ENCODE assay signal across 17 mouse cellular contexts in the genomic region with DNA sequence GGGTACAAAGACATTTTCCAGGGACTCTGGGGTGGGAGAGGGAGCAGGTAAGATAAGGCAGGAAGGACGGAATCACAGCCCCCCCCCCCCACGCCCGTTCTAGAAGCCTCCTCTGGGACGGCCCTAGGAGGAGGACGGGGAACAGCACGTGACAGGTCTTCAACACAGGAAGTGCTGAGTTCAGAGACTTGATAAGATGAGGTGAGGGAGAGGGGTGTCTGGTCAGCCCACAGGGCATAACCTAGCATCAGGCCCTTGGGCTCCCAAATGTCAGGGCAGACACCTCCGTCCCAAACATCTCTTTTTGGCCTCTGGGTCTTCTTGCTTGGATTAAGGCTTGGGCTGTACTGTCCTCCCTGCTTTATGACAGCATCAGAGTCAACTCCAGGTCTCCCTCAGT. TPM values are rescaled to one million over a fixed set of nuclear protein-coding genes. Genes with fewer than 3 reads are reported as not detected.
A peak's percentile ranks its signal among the peaks of the same experiment; 100 is the strongest.
DNase-seq lines count a peak whose midpoint lies in the region; ATAC-seq and TF ChIP-seq lines count a peak whose summit lies in the region.
"Had no signal": no experiment of that assay in that cellular context is flagged by ENCODE, and none has a peak within 500 bp of the region (broad histone marks: within the 10 kb centered on the region; RNA-seq: fewer than 3 reads in every experiment).

No protein-coding gene starts in this region.

- no peak for DNase-seq in hindbrain, embryonic 10.5 days (ENCODE audit: low spot score)
- no peak for DNase-seq in spleen, adult 2 months (ENCODE audit: low read depth in 1 of 2, low spot score in 2 of 2)
- no peak for DNase-seq in spleen, postnatal 14 days (ENCODE audit: low spot score in 2 of 2)
- DNase-seq in limb, embryonic 10.5 days (ENCODE audit: low spot score), result no peak
- DNase-seq in ovary, adult 18-20 months (ENCODE audit: low spot score), result no peak
- DNase-seq: cerebellum, adult 9-10 months; gastrocnemius, postnatal 14 days; kidney, adult 11 months; right cerebral cortex, postnatal 25 days had no signal

- peak overlapping the region; percentile 50; the same call in 1 of the 2 replicates for H3K4me3 ChIP-seq in hindbrain, embryonic 10.5 days
- H3K4me3 ChIP-seq in hindbrain, embryonic 16.5 days (ENCODE audit: low read length), result no peak overlapping the region
- H3K4me3 ChIP-seq in spleen, adult 2 months (ENCODE audit: extremely low read depth, insufficient read depth, insufficient read length), result peak overlapping the region; percentile 67
- H3K4me3 ChIP-seq in limb, embryonic 10.5 days, result peak overlapping the region; percentile 47
- H3K4me3 ChIP-seq in small intestine, adult 2 months (ENCODE audit: low read depth, low read length), result peak overlapping the region; percentile 10

- no peak overlapping the region; the same call in 1 of the 2 replicates for H3K27ac ChIP-seq in hindbrain, embryonic 10.5 days
- no peak overlapping the region for H3K27ac ChIP-seq in hindbrain, embryonic 16.5 days (ENCODE audit: low read depth, low read length)
- H3K27ac ChIP-seq in spleen, adult 2 months (ENCODE audit: insufficient read depth, low read length), result peak overlapping the region; percentile 84
- no peak overlapping the region for H3K27ac ChIP-seq in limb, embryonic 10.5 days
- H3K27ac ChIP-seq in small intestine, adult 2 months (ENCODE audit: insufficient read depth, low read depth, low read length), result no peak overlapping the region
- H3K27ac ChIP-seq: forebrain, embryonic 12.5 days; heart, embryonic 15.5 days had no signal

- no peak overlapping the region for H3K4me2 ChIP-seq in hindbrain, embryonic 16.5 days (ENCODE audit: low read length)

- H3K9me3 ChIP-seq in hindbrain, embryonic 10.5 days, result no peaks in the 10 kb centered on the region
- no peaks in the 10 kb centered on the region for H3K9me3 ChIP-seq in hindbrain, embryonic 16.5 days (ENCODE audit: control insufficient read depth, low read length)
- no peaks in the 10 kb centered on the region for H3K9me3 ChIP-seq in limb, embryonic 10.5 days (replicated peaks)
- H3K9me3 ChIP-seq: forebrain, embryonic 12.5 days; heart, embryonic 15.5 days had no signal

- TF ChIP-seq POLR2A in spleen, adult 2 months (IDR thresholded peaks at IDR 0.05; ENCODE audit: low read depth, low read length), result peak; percentile 47
- no peak for TF ChIP-seq POLR2A in small intestine, adult 2 months (IDR thresholded peaks at IDR 0.05; ENCODE audit: low read depth, low read length)

- H3K9ac ChIP-seq in hindbrain, embryonic 16.5 days (ENCODE audit: low read depth, low read length), result no peak overlapping the region
- H3K9ac ChIP-seq: heart, embryonic 15.5 days had no signal

- H3K4me1 ChIP-seq in hindbrain, embryonic 10.5 days (replicated peaks), result peaks cover 49% of the 10 kb centered on the region
- H3K4me1 ChIP-seq in hindbrain, embryonic 16.5 days (ENCODE audit: control insufficient read depth, insufficient read depth, low read depth, low read length), result peaks cover 9% of the 10 kb centered on the region
- H3K4me1 ChIP-seq in spleen, adult 2 months (ENCODE audit: control insufficient read depth, insufficient read depth, insufficient read length), result peaks cover 49% of the 10 kb centered on the region; the same call in 1 of the 2 replicates
- peaks cover 30% of the 10 kb centered on the region for H3K4me1 ChIP-seq in limb, embryonic 10.5 days
- peaks cover 12% of the 10 kb centered on the region for H3K4me1 ChIP-seq in small intestine, adult 2 months (ENCODE audit: control insufficient read depth, insufficient read depth, insufficient read length, low read length)

- no peak for TF ChIP-seq CTCF in spleen, adult 2 months (IDR thresholded peaks at IDR 0.05; ENCODE audit: extremely low read depth, insufficient read depth, insufficient read length, insufficient replicate concordance)
- TF ChIP-seq CTCF in small intestine, adult 2 months (IDR thresholded peaks at IDR 0.05; ENCODE audit: extremely low read depth, insufficient read length, insufficient replicate concordance, low read depth, low read length), result no peak

- WGBS in hindbrain, embryonic 10.5 days, result 55% methylated on average over 7 of the region's 7 CpGs
- 66% methylated on average over 7 of the region's 7 CpGs for WGBS in hindbrain, embryonic 16.5 days
- WGBS in spleen, adult 2 months, result 22% methylated on average over 7 of the region's 7 CpGs
- 36% methylated on average over 7 of the region's 7 CpGs for WGBS in limb, embryonic 10.5 days
- WGBS in small intestine, adult 2 months, result 39% methylated on average over 7 of the region's 7 CpGs

- ATAC-seq in hindbrain, embryonic 16.5 days, result no peak
- no peak for ATAC-seq in megakaryocyte progenitor cell, adult 5-6 weeks (replicated peaks; ENCODE audit: poor library complexity)
- ATAC-seq: Patski had no signal

- H3K27me3 ChIP-seq in hindbrain, embryonic 10.5 days (ENCODE audit: insufficient read depth, poor library complexity, severe bottlenecking), result peaks cover 67% of the 10 kb centered on the region
- peaks cover 11% of the 10 kb centered on the region for H3K27me3 ChIP-seq in hindbrain, embryonic 16.5 days (replicated peaks; ENCODE audit: control insufficient read depth, insufficient read depth, low read length)
- H3K27me3 ChIP-seq in spleen, adult 2 months (ENCODE audit: control insufficient read depth, insufficient read depth, low read length), result no peaks in the 10 kb centered on the region
- peaks cover 71% of the 10 kb centered on the region for H3K27me3 ChIP-seq in limb, embryonic 10.5 days (ENCODE audit: low read depth, poor library complexity, severe bottlenecking)
- H3K27me3 ChIP-seq in small intestine, adult 2 months (ENCODE audit: control insufficient read depth, insufficient read depth, low read length), result peaks cover 21% of the 10 kb centered on the region

- no peaks in the 10 kb centered on the region for H3K36me3 ChIP-seq in hindbrain, embryonic 10.5 days
- H3K36me3 ChIP-seq in hindbrain, embryonic 16.5 days (ENCODE audit: control insufficient read depth, insufficient read depth, low read length), result no peaks in the 10 kb centered on the region
- peaks cover 5% of the 10 kb centered on the region; the same call in 1 of the 2 replicates for H3K36me3 ChIP-seq in spleen, adult 2 months (ENCODE audit: control insufficient read depth, insufficient read depth, low read length)
- H3K36me3 ChIP-seq in limb, embryonic 10.5 days, result no peaks in the 10 kb centered on the region
- H3K36me3 ChIP-seq in small intestine, adult 2 months (ENCODE audit: control insufficient read depth, insufficient read depth, low read length), result no peaks in the 10 kb centered on the region
- H3K36me3 ChIP-seq: forebrain, embryonic 12.5 days; heart, embryonic 15.5 days had no signal

RNA-seq across cellular contexts. Expression of a gene that starts 0.9 kb away (rescaled TPM):
- 0.18 and 0.46 TPM in 2 replicates for polyA plus RNA-seq in hindbrain, embryonic 10.5 days (2016; fragmentation: Nextera tagmentation; extraction: Ambion mirVana)
- polyA plus RNA-seq in hindbrain, embryonic 16.5 days (2015; fragmentation: Nextera tagmentation; extraction: Ambion mirVana), result 0.10 and 0.31 TPM in 2 replicates
- 120 and 179 TPM in 2 replicates for polyA plus RNA-seq in spleen, adult 2 months (2012; rRNA removed)
- polyA plus RNA-seq in limb, embryonic 10.5 days (2016; fragmentation: Nextera tagmentation; extraction: Ambion mirVana), result 0.15 and 0.33 TPM in 2 replicates
- 6.3 and 14.1 TPM in 2 replicates for polyA plus RNA-seq in small intestine, adult 2 months (2012; rRNA removed)
- 2.1 and 2.4 TPM in 2 replicates for total RNA-seq in megakaryocyte progenitor cell, adult 5-6 weeks (2015)
- 0.34 and 0.92 TPM in 2 replicates for total RNA-seq in megakaryocyte progenitor cell, adult 5-6 weeks (2017)
- total RNA-seq: gastrocnemius, postnatal 14 days had no signal
- polyA plus RNA-seq: heart, embryonic 15.5 days; lung, embryonic 16.5 days had no signal

RNA-seq across cellular contexts. Expression of a gene that starts 10.6 kb away (rescaled TPM):
- polyA plus RNA-seq in hindbrain, embryonic 10.5 days (2016; fragmentation: Nextera tagmentation; extraction: Ambion mirVana), result 1.6 and 1.8 TPM in 2 replicates
- polyA plus RNA-seq in hindbrain, embryonic 16.5 days (2015; fragmentation: Nextera tagmentation; extraction: Ambion mirVana), result 3.4 and 4.2 TPM in 2 replicates
- polyA plus RNA-seq in spleen, adult 2 months (2012; rRNA removed), result 5.4 and 14.7 TPM in 2 replicates
- 0.15 TPM in 1 of 2 replicates, not detected in the other for polyA plus RNA-seq in limb, embryonic 10.5 days (2016; fragmentation: Nextera tagmentation; extraction: Ambion mirVana)
- polyA plus RNA-seq in small intestine, adult 2 months (2012; rRNA removed), result 0.38 and 2.6 TPM in 2 replicates
- total RNA-seq in megakaryocyte progenitor cell, adult 5-6 weeks (2015), result 0.10 and 0.12 TPM in 2 replicates
- total RNA-seq in megakaryocyte progenitor cell, adult 5-6 weeks (2017), result 0.27 and 3.2 TPM in 2 replicates
- polyA plus RNA-seq: CD4-positive, CD25-positive, alpha-beta regulatory T cell, adult 4 months had no signal

RNA-seq across cellular contexts. Expression of a gene that starts 21.3 kb away (rescaled TPM):
- polyA plus RNA-seq in hindbrain, embryonic 10.5 days (2016; fragmentation: Nextera tagmentation; extraction: Ambion mirVana), result 86.2 and 92.6 TPM in 2 replicates
- 20.0 and 24.0 TPM in 2 replicates for polyA plus RNA-seq in hindbrain, embryonic 16.5 days (2015; fragmentation: Nextera tagmentation; extraction: Ambion mirVana)
- polyA plus RNA-seq in spleen, adult 2 months (2012; rRNA removed), result 10.2 and 16.8 TPM in 2 replicates
- 83.9 and 86.0 TPM in 2 replicates for polyA plus RNA-seq in limb, embryonic 10.5 days (2016; fragmentation: Nextera tagmentation; extraction: Ambion mirVana)
- polyA plus RNA-seq in small intestine, adult 2 months (2012; rRNA removed), result 5.8 and 16.4 TPM in 2 replicates
- 32.9 and 42.6 TPM in 2 replicates for total RNA-seq in megakaryocyte progenitor cell, adult 5-6 weeks (2015)
- total RNA-seq in megakaryocyte progenitor cell, adult 5-6 weeks (2017), result 16.5 and 24.9 TPM in 2 replicates

RNA-seq across cellular contexts. Expression of a gene that starts 28.9 kb away (rescaled TPM):
- polyA plus RNA-seq in hindbrain, embryonic 10.5 days (2016; fragmentation: Nextera tagmentation; extraction: Ambion mirVana), result 0.17 and 1.5 TPM in 2 replicates
- 16.7 and 20.3 TPM in 2 replicates for polyA plus RNA-seq in hindbrain, embryonic 16.5 days (2015; fragmentation: Nextera tagmentation; extraction: Ambion mirVana)
- 0.05 and 0.08 TPM in 2 replicates for polyA plus RNA-seq in spleen, adult 2 months (2012; rRNA removed)
- polyA plus RNA-seq in limb, embryonic 10.5 days (2016; fragmentation: Nextera tagmentation; extraction: Ambion mirVana), result not detected in 2 replicates
- polyA plus RNA-seq in small intestine, adult 2 months (2012; rRNA removed), result 0.19 and 0.37 TPM in 2 replicates
- not detected in 2 replicates for total RNA-seq in megakaryocyte progenitor cell, adult 5-6 weeks (2015)
- not detected in 2 replicates for total RNA-seq in megakaryocyte progenitor cell, adult 5-6 weeks (2017)
- total RNA-seq: gastrocnemius, postnatal 14 days had no signal
- polyA plus RNA-seq: CD4-positive, CD25-positive, alpha-beta regulatory T cell, adult 4 months; heart, embryonic 15.5 days; lung, embryonic 16.5 days; Patski had no signal

RNA-seq across cellular contexts. Expression of a gene that starts 51.4 kb away (rescaled TPM):
- polyA plus RNA-seq in hindbrain, embryonic 10.5 days (2016; fragmentation: Nextera tagmentation; extraction: Ambion mirVana), result 72.8 and 111 TPM in 2 replicates
- 321 and 348 TPM in 2 replicates for polyA plus RNA-seq in hindbrain, embryonic 16.5 days (2015; fragmentation: Nextera tagmentation; extraction: Ambion mirVana)
- polyA plus RNA-seq in spleen, adult 2 months (2012; rRNA removed), result 1.6 and 1.8 TPM in 2 replicates
- 32.9 and 41.5 TPM in 2 replicates for polyA plus RNA-seq in limb, embryonic 10.5 days (2016; fragmentation: Nextera tagmentation; extraction: Ambion mirVana)
- 0.24 and 0.52 TPM in 2 replicates for polyA plus RNA-seq in small intestine, adult 2 months (2012; rRNA removed)
- 0.07 TPM in 1 of 2 replicates, not detected in the other for total RNA-seq in megakaryocyte progenitor cell, adult 5-6 weeks (2015)
- 0.08 TPM in 1 of 2 replicates, not detected in the other for total RNA-seq in megakaryocyte progenitor cell, adult 5-6 weeks (2017)
- polyA plus RNA-seq: CD4-positive, CD25-positive, alpha-beta regulatory T cell, adult 4 months had no signal
